Mouse (Mus musculus): ENCODE results near the gene Pnpo. TPM values are rescaled to one million over a fixed set of nuclear protein-coding genes. Genes with fewer than 3 reads are reported as not detected.

Gene Pnpo
- polyA plus RNA-seq, 1 experiment from 2014 or later, result 68.0 TPM

GRCm38 (mm10) chr11:96928691-96929090 is 15.1 kb downstream of the Pnpo start:
- Histone ChIP-seq H3K9me3 (replicated peaks; ENCODE audit: control insufficient read depth, low read length) (no peaks in the 10 kb centered on the region), H3K27ac (ENCODE audit: low read depth, low read length) (no peak overlapping the region), H3K9ac (ENCODE audit: low read depth, low read length) (no peak overlapping the region), H3K4me3 (ENCODE audit: low read depth, low read length) (no peak overlapping the region), H3K4me1 (ENCODE audit: control insufficient read depth, insufficient read depth, low read length) (no peaks in the 10 kb centered on the region), H3K36me3 (ENCODE audit: control insufficient read depth, insufficient read depth, low read length) (no peaks in the 10 kb centered on the region), H3K27me3 (ENCODE audit: control insufficient read depth, insufficient read depth, low read length) (peaks cover 26% of the 10 kb centered on the region), H3K4me2 (no peak overlapping the region)
- ATAC-seq (replicated peaks; ENCODE audit: insufficient number of reproducible peaks, low FRiP score, low TSS enrichment), result no peak
- WGBS (ENCODE audit: insufficient replicate concordance), result 9% methylated on average over 5 of the region's 5 CpGs

GRCm38 (mm10) chr11:96928088-96928487 is 15.7 kb downstream of the Pnpo start, which contains the start of gene Prr15l:
Gene Prr15l (plus strand): TSS chr11:96928104.
- WGBS (ENCODE audit: insufficient replicate concordance), result 64% methylated on average over 2 of the region's 2 CpGs

GRCm38 (mm10) chr11:96926587-96926986 is 17.2 kb downstream of the Pnpo start:
- WGBS (ENCODE audit: insufficient replicate concordance), result 66% methylated on average over 5 of the region's 5 CpGs
- no peaks in the 10 kb centered on the region for H3K9me3 ChIP-seq (replicated peaks; ENCODE audit: control insufficient read depth, low read length)
- no peak overlapping the region for H3K4me3 ChIP-seq (ENCODE audit: low read depth, low read length)
- ATAC-seq (replicated peaks; ENCODE audit: insufficient number of reproducible peaks, low FRiP score, low TSS enrichment), result no peak
- no peaks in the 10 kb centered on the region for H3K36me3 ChIP-seq (ENCODE audit: control insufficient read depth, insufficient read depth, low read length)
- no peak overlapping the region for H3K27ac ChIP-seq (ENCODE audit: low read depth, low read length)
- H3K4me1 ChIP-seq (ENCODE audit: control insufficient read depth, insufficient read depth, low read length), result no peaks in the 10 kb centered on the region
- no peak overlapping the region for H3K9ac ChIP-seq (ENCODE audit: low read depth, low read length)
- H3K27me3 ChIP-seq (ENCODE audit: control insufficient read depth, insufficient read depth, low read length), result peaks cover 26% of the 10 kb centered on the region
- no peak overlapping the region for H3K4me2 ChIP-seq

More at GRCm38 (mm10) chr11:96928088-96928487, 15.7 kb downstream of the Pnpo start, which contains the start of gene Prr15l:
- H3K27ac ChIP-seq (ENCODE audit: low read depth, low read length), result no peak within 1 kb of the TSS
- no peak within 1 kb of the TSS for H3K4me2 ChIP-seq
- peaks cover 26% of the 10 kb centered on the region for H3K27me3 ChIP-seq (ENCODE audit: control insufficient read depth, insufficient read depth, low read length)
- no peak within 1 kb of the TSS for H3K4me3 ChIP-seq (ENCODE audit: low read depth, low read length)
- H3K4me1 ChIP-seq (ENCODE audit: control insufficient read depth, insufficient read depth, low read length), result no peaks in the 10 kb centered on the region
- no peaks in the 10 kb centered on the region for H3K9me3 ChIP-seq (replicated peaks; ENCODE audit: control insufficient read depth, low read length)
- H3K36me3 ChIP-seq (ENCODE audit: control insufficient read depth, insufficient read depth, low read length), result no peaks in the 10 kb centered on the region
- no peak within 1 kb of the TSS for H3K9ac ChIP-seq (ENCODE audit: low read depth, low read length)
- no peak for ATAC-seq (replicated peaks; ENCODE audit: insufficient number of reproducible peaks, low FRiP score, low TSS enrichment)

GRCm38 (mm10) chr11:96925469-96926148 is 18.2 kb downstream of the Pnpo start:
- WGBS (ENCODE audit: insufficient replicate concordance), result 85% methylated on average over 12 of the region's 12 CpGs
- Histone ChIP-seq H3K4me2 (no peak overlapping the region), H3K27ac (ENCODE audit: low read depth, low read length) (peak overlapping the region; percentile 30; the same call in 1 of the 2 replicates)

GRCm38 (mm10) chr11:96924861-96925260 is 18.9 kb downstream of the Pnpo start:
- Histone ChIP-seq H3K9me3 (replicated peaks; ENCODE audit: control insufficient read depth, low read length) (no peaks in the 10 kb centered on the region), H3K27me3 (ENCODE audit: control insufficient read depth, insufficient read depth, low read length) (peaks cover 23% of the 10 kb centered on the region), H3K9ac (ENCODE audit: low read depth, low read length) (no peak overlapping the region), H3K27ac (ENCODE audit: low read depth, low read length) (no peak overlapping the region), H3K4me1 (ENCODE audit: control insufficient read depth, insufficient read depth, low read length) (no peaks in the 10 kb centered on the region), H3K4me3 (ENCODE audit: low read depth, low read length) (no peak overlapping the region), H3K36me3 (ENCODE audit: control insufficient read depth, insufficient read depth, low read length) (no peaks in the 10 kb centered on the region), H3K4me2 (no peak overlapping the region)
- WGBS (ENCODE audit: insufficient replicate concordance), result 73% methylated on average over 11 of the region's 11 CpGs
- ATAC-seq (replicated peaks; ENCODE audit: insufficient number of reproducible peaks, low FRiP score, low TSS enrichment), result no peak

More at GRCm38 (mm10) chr11:96925469-96926148, 18.2 kb downstream of the Pnpo start:
- Histone ChIP-seq H3K36me3 (ENCODE audit: control insufficient read depth, insufficient read depth, low read length) (no peaks in the 10 kb centered on the region), H3K27me3 (ENCODE audit: control insufficient read depth, insufficient read depth, low read length) (peaks cover 26% of the 10 kb centered on the region), H3K4me3 (ENCODE audit: low read depth, low read length) (no peak overlapping the region), H3K4me1 (ENCODE audit: control insufficient read depth, insufficient read depth, low read length) (no peaks in the 10 kb centered on the region), H3K9me3 (replicated peaks; ENCODE audit: control insufficient read depth, low read length) (no peaks in the 10 kb centered on the region), H3K9ac (ENCODE audit: low read depth, low read length) (no peak overlapping the region)
- ATAC-seq (replicated peaks; ENCODE audit: insufficient number of reproducible peaks, low FRiP score, low TSS enrichment), result no peak

GRCm38 (mm10) chr11:96919003-96919402 is 24.8 kb downstream of the Pnpo start:
- no peaks in the 10 kb centered on the region for H3K9me3 ChIP-seq (replicated peaks; ENCODE audit: control insufficient read depth, low read length)

GRCm38 (mm10) chr11:96917415-96917814 is 26.4 kb downstream of the Pnpo start:
- no peak overlapping the region for H3K4me3 ChIP-seq (ENCODE audit: low read depth, low read length)
- H3K36me3 ChIP-seq (ENCODE audit: control insufficient read depth, insufficient read depth, low read length), result no peaks in the 10 kb centered on the region
- H3K9me3 ChIP-seq (replicated peaks; ENCODE audit: control insufficient read depth, low read length), result no peaks in the 10 kb centered on the region
- no peaks in the 10 kb centered on the region for H3K27me3 ChIP-seq (ENCODE audit: control insufficient read depth, insufficient read depth, low read length)
- H3K27ac ChIP-seq (ENCODE audit: low read depth, low read length), result peak overlapping the region; percentile 36; the same call in 1 of the 2 replicates
- H3K4me1 ChIP-seq (ENCODE audit: control insufficient read depth, insufficient read depth, low read length), result peaks cover 3% of the 10 kb centered on the region; the same call in 1 of the 2 replicates
- peak; percentile 60 for ATAC-seq (replicated peaks; ENCODE audit: insufficient number of reproducible peaks, low FRiP score, low TSS enrichment)
- WGBS (ENCODE audit: insufficient replicate concordance), result 67% methylated on average over 6 of the region's 6 CpGs
- no peak overlapping the region for H3K9ac ChIP-seq (ENCODE audit: low read depth, low read length)
- peak overlapping the region; percentile 62 for H3K4me2 ChIP-seq

More at GRCm38 (mm10) chr11:96919003-96919402, 24.8 kb downstream of the Pnpo start:
- Histone ChIP-seq H3K4me2 (no peak overlapping the region), H3K36me3 (ENCODE audit: control insufficient read depth, insufficient read depth, low read length) (no peaks in the 10 kb centered on the region), H3K27me3 (ENCODE audit: control insufficient read depth, insufficient read depth, low read length) (no peaks in the 10 kb centered on the region), H3K4me3 (ENCODE audit: low read depth, low read length) (no peak overlapping the region), H3K4me1 (ENCODE audit: control insufficient read depth, insufficient read depth, low read length) (peaks cover 3% of the 10 kb centered on the region; the same call in 1 of the 2 replicates), H3K9ac (ENCODE audit: low read depth, low read length) (no peak overlapping the region), H3K27ac (ENCODE audit: low read depth, low read length) (no peak overlapping the region)
- WGBS (ENCODE audit: insufficient replicate concordance), result 36% methylated on average over 6 of the region's 6 CpGs
- ATAC-seq (replicated peaks; ENCODE audit: insufficient number of reproducible peaks, low FRiP score, low TSS enrichment), result no peak

- Histone ChIP-seq H3K4me1 (ENCODE audit: control insufficient read depth, insufficient read depth, low read length) (peaks cover 3% of the 10 kb centered on the region; the same call in 1 of the 2 replicates), H3K36me3 (ENCODE audit: control insufficient read depth, insufficient read depth, low read length) (no peaks in the 10 kb centered on the region), H3K27me3 (ENCODE audit: control insufficient read depth, insufficient read depth, low read length) (no peaks in the 10 kb centered on the region), H3K27ac (ENCODE audit: low read depth, low read length) (peak overlapping the region; percentile 36; the same call in 1 of the 2 replicates), H3K4me3 (ENCODE audit: low read depth, low read length) (peak overlapping the region; percentile 31), H3K9ac (ENCODE audit: low read depth, low read length) (peak overlapping the region; percentile 56), H3K9me3 (replicated peaks; ENCODE audit: control insufficient read depth, low read length) (no peaks in the 10 kb centered on the region), H3K4me2 (peak overlapping the region; percentile 62)
- no peak for ATAC-seq (replicated peaks; ENCODE audit: insufficient number of reproducible peaks, low FRiP score, low TSS enrichment)
- WGBS (ENCODE audit: insufficient replicate concordance), result 28% methylated on average over 13 of the region's 13 CpGs
Observed at GRCm38 (mm10) chr11:96916885-96917396, 26.8 kb downstream of the Pnpo start.
